Mouse (Mus musculus): ENCODE data around the gene Abcc2. TPM values are rescaled to one million over a fixed set of nuclear protein-coding genes. Genes with fewer than 3 reads are reported as not detected.

Gene Abcc2
- total RNA-seq, 1 experiment from 2014 or later = 17.0 TPM

GRCm38 (mm10) chr19:43852837-43853545 lies 71.0 kb downstream of the Abcc2 start:
- DNase-seq = no peak

GRCm38 (mm10) chr19:43857347-43857746 lies 75.4 kb downstream of the Abcc2 start:
- peak; percentile 67 for DNase-seq

GRCm38 (mm10) chr19:43870418-43870817 lies 88.4 kb downstream of the Abcc2 start:
- DNase-seq = no peak

- no peak for DNase-seq
These were observed 92.4 kb downstream of the Abcc2 start for GRCm38 (mm10) chr19:43874351-43874750.

- DNase-seq = peak; percentile 31
These were observed 94.0 kb downstream of the Abcc2 start for GRCm38 (mm10) chr19:43875996-43876395.

- DNase-seq = no peak
These were observed 95.4 kb downstream of the Abcc2 start for GRCm38 (mm10) chr19:43877364-43877763.

- peak; percentile 54 for DNase-seq
These were observed 96.4 kb downstream of the Abcc2 start for GRCm38 (mm10) chr19:43878111-43879092.

- peak; percentile 92 for DNase-seq
These were observed 97.6 kb downstream of the Abcc2 start for GRCm38 (mm10) chr19:43879401-43880212.

GRCm38 (mm10) chr19:43880420-43880819 lies 98.4 kb downstream of the Abcc2 start:
- no peak for DNase-seq

GRCm38 (mm10) chr19:43881615-43882014 lies 99.6 kb downstream of the Abcc2 start:
- peak; percentile 31 for DNase-seq

- DNase-seq = no peak
These were observed 101.0 kb downstream of the Abcc2 start for GRCm38 (mm10) chr19:43882895-43883573.

- DNase-seq = no peak
These were observed 102.9 kb downstream of the Abcc2 start for GRCm38 (mm10) chr19:43884668-43885498.

- DNase-seq = no peak
These were observed 104.5 kb downstream of the Abcc2 start for GRCm38 (mm10) chr19:43886371-43887099.

- DNase-seq = no peak
These were observed 105.2 kb downstream of the Abcc2 start for GRCm38 (mm10) chr19:43887242-43887641.

- DNase-seq = no peak
These were observed 105.7 kb downstream of the Abcc2 start for GRCm38 (mm10) chr19:43887725-43888124.

Other genes with a start within 250 kb of the Abcc2 start
- not detected in 2 replicates for gene Nkx2-3, start 169.9 kb upstream of the Abcc2 start, total RNA-seq (2021)
- gene Slc25a28, start 107.3 kb upstream of the Abcc2 start, total RNA-seq (2021) = 58.0 and 62.1 TPM in 2 replicates
- 16.3 and 18.5 TPM in 2 replicates for gene Entpd7, start 92.5 kb upstream of the Abcc2 start, total RNA-seq (2021)
- 14.9 and 18.0 TPM in 2 replicates for gene Cutc, start 29.2 kb upstream of the Abcc2 start, total RNA-seq (2021)
- gene Cox15, start 29.2 kb upstream of the Abcc2 start, total RNA-seq (2021) = 31.8 and 32.4 TPM in 2 replicates
- gene Dnmbp, start 158.0 kb downstream of the Abcc2 start, total RNA-seq (2021) = 14.0 and 15.8 TPM in 2 replicates
- 0.86 and 23.9 TPM in 2 replicates for gene Cpn1, start 204.4 kb downstream of the Abcc2 start, total RNA-seq (2021)
- 1.1 and 21.3 TPM in 2 replicates for gene Cyp2c23, start 247.0 kb downstream of the Abcc2 start, total RNA-seq (2021)